Mouse (Mus musculus): ENCODE data around the gene Wnt5a.

DNA sequence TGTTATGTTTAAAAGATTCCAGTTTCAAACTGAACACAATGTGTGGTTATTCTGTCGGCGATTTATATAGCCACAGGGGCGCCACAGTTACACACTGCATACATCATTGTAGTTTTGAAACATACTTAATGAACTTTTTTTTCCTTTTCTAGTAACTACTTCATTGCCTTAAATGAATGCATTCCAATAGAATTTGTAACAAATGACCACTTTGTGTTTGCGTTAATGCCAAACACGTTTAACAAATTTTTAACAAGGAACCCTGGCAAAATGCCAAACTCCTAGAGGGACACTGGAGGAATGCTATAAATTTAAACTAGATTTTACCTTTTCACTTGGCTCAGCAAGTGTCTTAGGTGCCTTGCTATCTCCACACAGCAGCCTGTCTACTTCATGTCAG, 36.6 kb upstream of the Wnt5a start:
- TF ChIP-seq GATA1 (IDR thresholded peaks at IDR 0.05; ENCODE audit: borderline replicate concordance, low read length) (no peak), FLI1 (IDR thresholded peaks at IDR 0.05; ENCODE audit: low read length) (no peak)
